8 mouse cellular contexts compared by ENCODE assay signal in the genomic region with DNA sequence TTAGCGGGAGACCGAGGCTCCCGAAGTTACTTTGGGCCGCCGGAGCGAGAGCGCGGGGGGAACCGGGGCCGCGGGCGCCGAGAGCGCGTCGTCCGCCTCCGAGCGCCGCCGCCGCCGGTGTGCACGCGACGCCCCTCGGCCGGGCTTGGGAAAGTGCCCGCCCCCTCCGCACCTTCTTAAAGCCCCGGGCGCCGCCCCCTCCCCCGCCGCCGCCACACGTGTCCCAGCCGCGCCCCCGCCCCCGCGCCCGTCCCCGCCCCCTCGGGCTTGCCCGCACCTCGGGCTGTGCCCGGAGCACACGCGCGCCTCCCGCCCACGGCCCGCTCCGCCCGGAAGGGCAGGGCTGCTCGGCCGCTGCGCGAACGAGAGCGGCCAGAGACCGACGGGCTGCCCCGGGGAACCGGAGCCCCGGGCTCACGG. TPM values are rescaled to one million over a fixed set of nuclear protein-coding genes. Genes with fewer than 3 reads are reported as not detected.
A peak's percentile ranks its signal among the peaks of the same experiment; 100 is the strongest.
DNase-seq lines count a peak whose midpoint lies in the region; ATAC-seq and TF ChIP-seq lines count a peak whose summit lies in the region.

A gene (minus strand): TSS at position 147 of the 420 bp plus-strand sequence.

- in situ Hi-C loops in Patski (cut with MboI; ENCODE audit: low pct_unique_long_range_greater_than_20kb), result no loop called here

- H3K4me2 ChIP-seq in heart, embryonic 11.5 days, result peak within 1 kb of the TSS; percentile 97
- peak within 1 kb of the TSS; percentile 91 for H3K4me2 ChIP-seq in hindbrain, embryonic 12.5 days (replicated peaks)
- peak within 1 kb of the TSS; percentile 94 for H3K4me2 ChIP-seq in limb, embryonic 13.5 days (replicated peaks)

- H3K9ac ChIP-seq in heart, embryonic 11.5 days (ENCODE audit: low read depth, low read length), result peak within 1 kb of the TSS; percentile 70
- peak within 1 kb of the TSS; percentile 70 for H3K9ac ChIP-seq in hindbrain, embryonic 12.5 days
- H3K9ac ChIP-seq in limb, embryonic 13.5 days, result peak within 1 kb of the TSS; percentile 62

- H3K27ac ChIP-seq in heart, embryonic 11.5 days (ENCODE audit: low read depth, low read length), result peak within 1 kb of the TSS; percentile 57; the same call in 1 of the 2 replicates
- peak within 1 kb of the TSS; percentile 82 for H3K27ac ChIP-seq in hindbrain, embryonic 12.5 days
- H3K27ac ChIP-seq in limb, embryonic 13.5 days, result no peak within 1 kb of the TSS

- peak; percentile 84 for ATAC-seq in heart, embryonic 11.5 days (replicated peaks; ENCODE audit: insufficient number of reproducible peaks, low FRiP score, low TSS enrichment)
- peak; percentile 5 for ATAC-seq in Patski
- ATAC-seq in hindbrain, embryonic 12.5 days (ENCODE audit: low FRiP score), result peak; percentile 80
- peak; percentile 79 for ATAC-seq in limb, embryonic 13.5 days (ENCODE audit: low FRiP score, low read depth)

- POLR2A ChIA-PET in Patski (lab: Charles Lee), result no interaction called here

- no peak for TF ChIP-seq CTCF in Patski (IDR thresholded peaks at IDR 0.05)

- intact Hi-C loops in heart, postnatal 10 days (cut with DNase I), result no loop called here

- CTCF ChIA-PET in Patski (lab: Charles Lee), result no interaction called here

- H3K27me3 ChIP-seq in heart, embryonic 11.5 days (ENCODE audit: control insufficient read depth, insufficient read depth, low read length), result peaks cover 56% of the 10 kb centered on the region
- peaks cover 50% of the 10 kb centered on the region for H3K27me3 ChIP-seq in Patski
- peaks cover 60% of the 10 kb centered on the region for H3K27me3 ChIP-seq in hindbrain, embryonic 12.5 days
- H3K27me3 ChIP-seq in limb, embryonic 13.5 days, result peaks cover 93% of the 10 kb centered on the region

- no peak for DNase-seq in heart, postnatal 10 days
- DNase-seq in Patski (ENCODE audit: low read depth, low spot score), result no peak
- DNase-seq in embryo, embryonic 11.5 days (ENCODE audit: low read depth, low spot score), result peak; percentile 39
- DNase-seq in retina, postnatal 1 day, result peak; percentile 77
- DNase-seq in ovary, postnatal 14 days (ENCODE audit: low spot score), result no peak

- 0% methylated on average over 28 of the region's 68 CpGs for WGBS in heart, embryonic 11.5 days (ENCODE audit: insufficient replicate concordance)
- under 1% methylated on average over 58 of the region's 68 CpGs for WGBS in hindbrain, embryonic 12.5 days
- 1% methylated on average over 47 of the region's 68 CpGs for WGBS in limb, embryonic 13.5 days

- no peaks in the 10 kb centered on the region for H3K36me3 ChIP-seq in heart, embryonic 11.5 days (ENCODE audit: control insufficient read depth, insufficient read depth, low read length)
- no peaks in the 10 kb centered on the region for H3K36me3 ChIP-seq in hindbrain, embryonic 12.5 days
- no peaks in the 10 kb centered on the region for H3K36me3 ChIP-seq in limb, embryonic 13.5 days

- no peaks in the 10 kb centered on the region for H3K4me1 ChIP-seq in heart, embryonic 11.5 days (ENCODE audit: control insufficient read depth, insufficient read depth, low read length)
- peaks cover 20% of the 10 kb centered on the region for H3K4me1 ChIP-seq in hindbrain, embryonic 12.5 days
- peaks cover 17% of the 10 kb centered on the region for H3K4me1 ChIP-seq in limb, embryonic 13.5 days

- H3K9me3 ChIP-seq in heart, embryonic 11.5 days (replicated peaks; ENCODE audit: control insufficient read depth, low read length), result no peaks in the 10 kb centered on the region
- H3K9me3 ChIP-seq in hindbrain, embryonic 12.5 days (replicated peaks), result no peaks in the 10 kb centered on the region
- no peaks in the 10 kb centered on the region for H3K9me3 ChIP-seq in limb, embryonic 13.5 days

- H3K4me3 ChIP-seq in heart, embryonic 11.5 days (ENCODE audit: low read depth, low read length), result peak within 1 kb of the TSS; percentile 61
- peak within 1 kb of the TSS; percentile 57 for H3K4me3 ChIP-seq in hindbrain, embryonic 12.5 days
- peak within 1 kb of the TSS; percentile 56 for H3K4me3 ChIP-seq in limb, embryonic 13.5 days

RNA-seq across cellular contexts. Expression of the gene that starts here (rescaled TPM):
- polyA plus RNA-seq in heart, embryonic 11.5 days (2014; fragmentation: Nextera tagmentation; extraction: Ambion mirVana), result 6.4 and 6.5 TPM in 2 replicates
- 1 to 10 TPM; 3.2 to 3.8 TPM for total RNA-seq in heart, postnatal 10 days (2021)
- polyA plus RNA-seq in Patski (2021), result not detected
- polyA plus RNA-seq in hindbrain, embryonic 12.5 days (2016; fragmentation: Nextera tagmentation; extraction: Ambion mirVana), result 12.9 and 13.1 TPM in 2 replicates
- 2.2 and 2.3 TPM in 2 replicates for polyA plus RNA-seq in limb, embryonic 13.5 days (2015; fragmentation: Nextera tagmentation; extraction: Ambion mirVana)

Comparison
In these comparisons a context has a peak if more than half of its experiments do, and no peak if none do; other contexts are left out.
1. Peak in ATAC-seq in Patski; RNA of the gene not detected or under 1 TPM.
2. ATAC-seq: peak in every context shown above with its lines; median percentile 84 in heart, embryonic 11.5 days; 80 in hindbrain, embryonic 12.5 days; 79 in limb, embryonic 13.5 days; 5 in Patski.
3. DNase-seq: peak in embryo, embryonic 11.5 days (single experiment) and retina, postnatal 1 day (single experiment); none in heart, postnatal 10 days (0 of 2), Patski (single experiment) and ovary, postnatal 14 days (single experiment).
4. Peak in every context shown above with its lines, with median percentiles within 50 percentile points of each other: H3K4me2 ChIP-seq, H3K4me3 ChIP-seq and H3K9ac ChIP-seq.